Mouse (Mus musculus) ES-E14 (cell line): ENCODE data around the gene Xbp1. TPM values are rescaled to one million over a fixed set of nuclear protein-coding genes. Genes with fewer than 3 reads are reported as not detected.

Experiments
- DNase-seq: peaks from one replicate; pipeline ENCODE4 v3.0.0-alpha.2; 2013; ENCODE audit warnings: low read depth, low spot score
- H3K27ac ChIP-seq: 2 replicates; pipeline ENCODE4 v1.5.1; 2012; ENCODE audit warnings: low read depth, mild to moderate bottlenecking, low read length, moderate library complexity, mixed read lengths; ENCODE audit not compliant: poor library complexity, insufficient read depth, severe bottlenecking
- H3K36me3 ChIP-seq: 2 replicates; pipeline ENCODE4 v1.6.1; 2012; ENCODE audit warnings: mild to moderate bottlenecking, low read length, moderate library complexity, mixed read lengths; ENCODE audit not compliant: control insufficient read depth, poor library complexity, insufficient read depth, severe bottlenecking
- H3K4me1 ChIP-seq, 2 experiments: fragments of 150-350 bp in 1 of 2; sonication (generic) in 1 of 2; 2 replicates each; pipeline ENCODE4 v1.6.1; 2012; ENCODE audit warnings: low read length in 2 of 2, mild to moderate bottlenecking in 1 of 2, mixed read lengths in 1 of 2; ENCODE audit not compliant: control insufficient read depth in 2 of 2, insufficient read depth in 2 of 2, poor library complexity in 1 of 2
- H3K4me3 ChIP-seq, 2 experiments: fragments of 150-350 bp in 1 of 2; sonication (generic) in 1 of 2; 2 replicates each; pipeline ENCODE4 v1.5.1; 2012; ENCODE audit warnings: low read length in 2 of 2, low read depth in 1 of 2, mild to moderate bottlenecking in 1 of 2, mixed read lengths in 1 of 2; ENCODE audit not compliant: insufficient read depth in 1 of 2, poor library complexity in 1 of 2, severe bottlenecking in 1 of 2
- H3K9ac ChIP-seq: 2 replicates; pipeline ENCODE4 v1.6.1; 2012; ENCODE audit warnings: low read depth, mild to moderate bottlenecking, low read length, mixed read lengths; ENCODE audit not compliant: poor library complexity, insufficient read depth, severe bottlenecking
- H3K9me3 ChIP-seq: fragments of 150-350 bp; sonication (generic); 2 replicates; pipeline ENCODE4 v1.6.1; 2012; ENCODE audit warnings: low read depth, mild to moderate bottlenecking, low read length; ENCODE audit not compliant: control insufficient read depth, insufficient read depth
- CHD2 ChIP-seq: IDR thresholded peaks from 2 replicates; pipeline ENCODE4 v1.6.1; 2014; ENCODE audit warnings: mild to moderate bottlenecking, low read depth, low read length, inconsistent platforms
- HCFC1 ChIP-seq: IDR thresholded peaks from 2 replicates; pipeline ENCODE4 v1.6.1; 2012; ENCODE audit warnings: low read length, inconsistent platforms, borderline replicate concordance; ENCODE audit not compliant: insufficient read depth
- MAFK ChIP-seq: IDR thresholded peaks from 2 replicates; pipeline ENCODE4 v1.6.1; 2014; ENCODE audit warnings: mild to moderate bottlenecking, low read depth, low read length, inconsistent platforms; ENCODE audit not compliant: insufficient read depth
- ZC3H11A ChIP-seq: IDR thresholded peaks from 2 replicates; pipeline ENCODE4 v1.6.1; 2012; ENCODE audit warnings: low read depth, mild to moderate bottlenecking, inconsistent platforms, low read length, borderline replicate concordance
- ZNF384 ChIP-seq: IDR thresholded peaks from 2 replicates; pipeline ENCODE4 v1.6.1; 2012; ENCODE audit warnings: low read depth, low read length, inconsistent platforms
- in situ Hi-C, 2 experiments: fragments of 600-800 bp; cut with MboI; formaldehyde crosslinking; loops; one replicate each; pipeline ENCODE4 v1.15.1; 2025; ENCODE audit warnings: low sequenced_read_pairs in 2 of 2, inconsistent platforms in 1 of 2; ENCODE audit not compliant: unreplicated experiment in 2 of 2
- total RNA-seq: library from RNA; depleted of rRNA; stranded (reverse); fragments of 300-350 nt; gene quantifications from 2 replicates; pipeline ENCODE4 v1.2.3, GENCODE M21; 2012

Gene Xbp1
- total RNA-seq, 1 experiment, result 143 TPM

- TF ChIP-seq CHD2 (no peak), HCFC1 (no peak), ZC3H11A (no peak), ZNF384 (no peak), MAFK (no peak)
- no peak for DNase-seq
- no peak overlapping the region for H3K27ac ChIP-seq
- in situ Hi-C loops, result no loop called here
- H3K4me1 ChIP-seq, result peaks cover 0 to 3% of the 10 kb centered on the region in 2 experiments; a peak in 1 of 4 replicates
- H3K9ac ChIP-seq, result no peak overlapping the region
- H3K9me3 ChIP-seq, result no peaks in the 10 kb centered on the region
- peaks cover 57% of the 10 kb centered on the region for H3K36me3 ChIP-seq
- H3K4me3 ChIP-seq, result no peak overlapping the region
Observed at GRCm38 (mm10) chr11:5527865-5528523, 7.5 kb downstream of the Xbp1 start.

GRCm38 (mm10) chr11:5528841-5529240, 8.4 kb downstream of the Xbp1 start:
- no peak for DNase-seq
- in situ Hi-C loops, result no loop called here
- no peak for TF ChIP-seq ZNF384
- peaks cover 57% of the 10 kb centered on the region for H3K36me3 ChIP-seq
- no peaks in the 10 kb centered on the region for H3K9me3 ChIP-seq
- no peak overlapping the region for H3K27ac ChIP-seq
- no peak overlapping the region for H3K4me3 ChIP-seq
- H3K4me1 ChIP-seq, result peaks cover 0 to 9% of the 10 kb centered on the region in 2 experiments; a peak in 1 of 4 replicates
- no peak overlapping the region for H3K9ac ChIP-seq

GRCm38 (mm10) chr11:5530172-5530571, 9.7 kb downstream of the Xbp1 start:
- no peak overlapping the region for H3K27ac ChIP-seq
- TF ChIP-seq ZC3H11A, result no peak
- no peak for TF ChIP-seq CHD2
- TF ChIP-seq HCFC1, result no peak
- no peak for TF ChIP-seq ZNF384
- TF ChIP-seq MAFK, result no peak
- H3K4me1 ChIP-seq, result 0 out of 4 replicates have a peak, but pooled peaks cover 0 to 9% of the 10 kb centered on the region in 2 experiments
- DNase-seq, result no peak
- no peaks in the 10 kb centered on the region for H3K9me3 ChIP-seq
- peaks cover 56% of the 10 kb centered on the region for H3K36me3 ChIP-seq
- no peak overlapping the region for H3K4me3 ChIP-seq
- in situ Hi-C loops, result loop anchor here in 1 of 2 experiments (5.0 kb wide), 1 partner anchor 43 kb away; no protein-coding TSS in a partner anchor
- no peak overlapping the region for H3K9ac ChIP-seq

- in situ Hi-C loops, result loop anchor here in 1 of 2 experiments (5.0 kb wide), 1 partner anchor 43 kb away; no protein-coding TSS in a partner anchor
- Histone ChIP-seq H3K9ac (no peak overlapping the region), H3K9me3 (no peaks in the 10 kb centered on the region), H3K4me1 (0 out of 4 replicates have a peak, but pooled peaks cover 0 to 9% of the 10 kb centered on the region in 2 experiments), H3K4me3 (no peak overlapping the region), H3K36me3 (peaks cover 54% of the 10 kb centered on the region), H3K27ac (no peak overlapping the region)
- no peak for TF ChIP-seq HCFC1
- no peak; the same call in 1 of the 2 replicates for TF ChIP-seq MAFK
- TF ChIP-seq CHD2, result no peak
- TF ChIP-seq ZC3H11A, result no peak
- TF ChIP-seq ZNF384, result no peak
- DNase-seq, result no peak
Observed at GRCm38 (mm10) chr11:5530717-5531116, 10.3 kb downstream of the Xbp1 start.
